Mouse (Mus musculus) ovary, postnatal 36 days (tissue): ENCODE measurements at regions not wholly inside any gene's neighbourhood (a gene's known extent, or its start where the extent isn't known, plus 50 kb on each side); places are given as distances from the start of the nearest gene placed in this dataset.

ENCODE experiments used
- DNase-seq: peaks from one replicate; pipeline ENCODE4 v3.0.0; 2022; ENCODE audit warnings: low spot score, mixed read lengths

GRCm38 (mm10) chr4:96895223-96895622 is 110.2 kb upstream of the Gm12695 start:
- DNase-seq = no peak

GRCm38 (mm10) chr4:96881077-96881476 is 96.1 kb upstream of the Gm12695 start:
- no peak for DNase-seq

- no peak for DNase-seq
Observed at GRCm38 (mm10) chr4:96878016-96878415, 93.0 kb upstream of the Gm12695 start.

GRCm38 (mm10) chr4:96874644-96875043 is 89.7 kb upstream of the Gm12695 start:
- peak; percentile 3 for DNase-seq

GRCm38 (mm10) chr4:96845170-96845569 is 60.2 kb upstream of the Gm12695 start:
- DNase-seq = no peak
